14 mouse cellular contexts compared by ENCODE assay signal in the genomic region with DNA sequence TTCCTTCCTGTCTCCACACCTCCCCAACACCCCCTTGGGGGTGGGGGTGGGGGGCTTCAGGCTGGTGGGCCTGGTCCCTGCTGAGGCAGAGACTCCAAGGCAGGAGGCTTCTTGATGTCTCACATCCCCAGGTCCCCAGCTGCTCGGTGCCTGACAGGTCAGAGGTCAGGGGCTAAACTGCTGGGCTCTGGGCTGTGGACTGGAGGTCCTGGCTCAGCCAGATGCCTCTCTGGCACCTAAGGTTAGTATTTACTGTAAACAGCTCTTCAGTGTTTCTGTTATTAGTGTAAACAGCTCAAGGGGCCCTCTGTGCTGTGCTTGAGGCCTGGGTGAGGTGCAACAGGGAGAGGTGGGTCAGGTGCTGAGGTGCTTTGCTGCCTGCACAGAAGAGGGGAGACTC.
DNase-seq lines count a peak whose midpoint lies in the region; ATAC-seq and TF ChIP-seq lines count a peak whose summit lies in the region.
"Had no signal": no experiment of that assay in that cellular context is flagged by ENCODE, and none has a peak within 500 bp of the region (broad histone marks: within the 10 kb centered on the region; RNA-seq: fewer than 3 reads in every experiment).

No protein-coding gene starts in this region.

- no peak for TF ChIP-seq POLR2A in kidney, adult 2 months (IDR thresholded peaks at IDR 0.05; ENCODE audit: low read depth, low read length)
- TF ChIP-seq POLR2A in ES-Bruce4 (IDR thresholded peaks at IDR 0.05; ENCODE audit: insufficient read depth, low read length): no peak

- H3K36me3 ChIP-seq in kidney, adult 2 months (ENCODE audit: control insufficient read depth, insufficient read depth, low read length): no peaks in the 10 kb centered on the region
- no peaks in the 10 kb centered on the region for H3K36me3 ChIP-seq in ES-Bruce4 (ENCODE audit: control insufficient read depth, insufficient read depth, low read length, poor library complexity, severe bottlenecking)
- peaks cover 3% of the 10 kb centered on the region; the same call in 1 of the 2 replicates for H3K36me3 ChIP-seq in limb, embryonic 11.5 days (ENCODE audit: control insufficient read depth, insufficient read depth, low read length)
- H3K36me3 ChIP-seq: hindbrain, embryonic 15.5 days; lung, embryonic 15.5 days had no signal

- no peak for DNase-seq in gastrocnemius, adult 2 months
- no peak for DNase-seq in gastrocnemius, postnatal 10 days
- DNase-seq in kidney, adult 2 months: no peak
- DNase-seq in kidney, adult 11 months: no peak
- DNase-seq in limb, embryonic 11.5 days (ENCODE audit: low spot score): no peak
- no peak for DNase-seq in thymus, postnatal 4 days
- DNase-seq in layer of hippocampus, postnatal 10 days (ENCODE audit: low spot score in 2 of 2): no peak
- DNase-seq: B cell, adult 2 months; cerebellum, adult 9-11 months; forebrain, postnatal 0 days; layer of hippocampus, postnatal 36 days had no signal

- peak overlapping the region; percentile 15; the same call in 1 of the 2 replicates for H3K4me2 ChIP-seq in limb, embryonic 11.5 days (ENCODE audit: low read depth, severe bottlenecking)
- H3K4me2 ChIP-seq: hindbrain, embryonic 15.5 days; lung, embryonic 15.5 days had no signal

- H3K4me1 ChIP-seq in kidney, adult 2 months (ENCODE audit: control insufficient read depth, insufficient read depth, low read length): peaks cover 65% of the 10 kb centered on the region
- H3K4me1 ChIP-seq in ES-Bruce4 (ENCODE audit: control insufficient read depth, insufficient read depth, low read length): peaks cover 4% of the 10 kb centered on the region
- peaks cover 92% of the 10 kb centered on the region for H3K4me1 ChIP-seq in limb, embryonic 11.5 days (ENCODE audit: control insufficient read depth, insufficient read depth, low read length)

- H3K27ac ChIP-seq in gastrocnemius, adult 2 months: peak overlapping the region; percentile 48
- 0 out of 2 replicates have a peak overlapping the region, but pooled peaks have one; percentile 3 for H3K27ac ChIP-seq in kidney, adult 2 months (ENCODE audit: insufficient read depth, low read depth, low read length)
- no peak overlapping the region for H3K27ac ChIP-seq in ES-Bruce4 (ENCODE audit: insufficient read depth, low read length)
- H3K27ac ChIP-seq in limb, embryonic 11.5 days (replicated peaks; ENCODE audit: low read depth, low read length): no peak overlapping the region; the same call in 1 of the 2 replicates
- H3K27ac ChIP-seq: hindbrain, embryonic 15.5 days; lung, embryonic 15.5 days had no signal

- intact Hi-C loops in gastrocnemius, adult 2 months (cut with DNase I): no loop called here

- ATAC-seq in limb, embryonic 11.5 days (ENCODE audit: insufficient number of reproducible peaks, low FRiP score, low TSS enrichment, low read depth): no peak
- ATAC-seq: forebrain, postnatal 0 days had no signal

- no peak for TF ChIP-seq CTCF in gastrocnemius, adult 2 months (IDR thresholded peaks at IDR 0.05)
- no peak for TF ChIP-seq CTCF in kidney, adult 2 months (conservative IDR thresholded peaks at IDR 0.05; ENCODE audit: insufficient read depth, insufficient read length, low read depth, low read length)
- no peak for TF ChIP-seq CTCF in ES-Bruce4 (IDR thresholded peaks at IDR 0.05; ENCODE audit: low read depth, low read length)

- no peak overlapping the region for H3K4me3 ChIP-seq in gastrocnemius, adult 2 months
- no peak overlapping the region for H3K4me3 ChIP-seq in kidney, adult 2 months (ENCODE audit: insufficient read depth, low read depth, low read length)
- no peak overlapping the region for H3K4me3 ChIP-seq in ES-Bruce4 (ENCODE audit: low read depth, low read length)
- no peak overlapping the region for H3K4me3 ChIP-seq in limb, embryonic 11.5 days (ENCODE audit: low read depth, low read length)
- H3K4me3 ChIP-seq: hindbrain, embryonic 15.5 days; lung, embryonic 15.5 days had no signal

- no peaks in the 10 kb centered on the region for H3K9me3 ChIP-seq in ES-Bruce4 (replicated peaks; ENCODE audit: control insufficient read depth, insufficient read depth, low read length, poor library complexity, severe bottlenecking)
- no peaks in the 10 kb centered on the region for H3K9me3 ChIP-seq in limb, embryonic 11.5 days (ENCODE audit: control insufficient read depth, low read length)
- H3K9me3 ChIP-seq: hindbrain, embryonic 15.5 days; lung, embryonic 15.5 days had no signal

- no peaks in the 10 kb centered on the region for H3K27me3 ChIP-seq in kidney, adult 2 months (replicated peaks; ENCODE audit: control insufficient read depth, insufficient read depth, low read length)
- no peaks in the 10 kb centered on the region for H3K27me3 ChIP-seq in ES-Bruce4 (ENCODE audit: control insufficient read depth, insufficient read depth, low read length, poor library complexity, severe bottlenecking)
- no peaks in the 10 kb centered on the region for H3K27me3 ChIP-seq in limb, embryonic 11.5 days (ENCODE audit: control insufficient read depth, insufficient read depth, low read length)
- H3K27me3 ChIP-seq: hindbrain, embryonic 15.5 days; lung, embryonic 15.5 days had no signal

- 33% methylated on average over 1 of the region's 1 CpGs for WGBS in kidney, adult 2 months
- WGBS in limb, embryonic 11.5 days: 18% methylated on average over 1 of the region's 1 CpGs

- H3K9ac ChIP-seq in ES-Bruce4 (ENCODE audit: low read depth, poor library complexity, severe bottlenecking): no peak overlapping the region
- H3K9ac ChIP-seq in limb, embryonic 11.5 days (ENCODE audit: low read length): 0 out of 2 replicates have a peak overlapping the region, but pooled peaks have one; percentile 34
- H3K9ac ChIP-seq: forebrain, postnatal 0 days; hindbrain, embryonic 15.5 days; lung, embryonic 15.5 days had no signal

- TF ChIP-seq EP300 in ES-Bruce4 (IDR thresholded peaks at IDR 0.05; ENCODE audit: insufficient read depth, low read depth, low read length): 0 out of 2 replicates have a peak, but pooled peaks have one; percentile 21

Comparison
In these comparisons a context has a peak if more than half of its experiments do, and no peak if none do; other contexts are left out.
1. H3K27ac ChIP-seq: peak in gastrocnemius, adult 2 months (single experiment) and kidney, adult 2 months (single experiment); none in ES-Bruce4 (single experiment) and limb, embryonic 11.5 days (single experiment).